Mouse (Mus musculus) embryonic facial prominence, embryonic 10.5 days (tissue): ENCODE results near the gene Rufy1. TPM values are rescaled to one million over a fixed set of nuclear protein-coding genes. Genes with fewer than 3 reads are reported as not detected.
A peak's percentile ranks its signal among the peaks of the same experiment; 100 is the strongest.
"Not testable (repeated sequence)": the region's sequence is repeated elsewhere in the genome, so short reads cannot be mapped to it uniquely, and the experiment has no call there.

Source experiments
- DNase-seq: peaks from one replicate; pipeline ENCODE4 v3.0.0-alpha.2; 2017; ENCODE audit warnings: low spot score
- H3K27ac ChIP-seq: fragments of 300-500 bp; sonication (generic); replicated peaks from 2 replicates; pipeline ENCODE4 v1.5.1; 2016; ENCODE audit warnings: mild to moderate bottlenecking
- H3K27me3 ChIP-seq: fragments of 300-500 bp; sonication (generic); replicated peaks from 2 replicates; pipeline ENCODE4 v1.6.1; 2016; ENCODE audit warnings: low read depth, mild to moderate bottlenecking; ENCODE audit not compliant: poor library complexity, severe bottlenecking
- H3K36me3 ChIP-seq: fragments of 300-500 bp; sonication (generic); replicated peaks from 2 replicates; pipeline ENCODE4 v1.6.1; 2016; ENCODE audit warnings: mild to moderate bottlenecking, moderate library complexity
- H3K4me1 ChIP-seq: fragments of 300-500 bp; sonication (generic); 2 replicates; pipeline ENCODE4 v1.6.1; 2016
- H3K4me3 ChIP-seq: fragments of 300-500 bp; sonication (generic); 2 replicates; pipeline ENCODE4 v1.5.1; 2016; ENCODE audit warnings: mild to moderate bottlenecking, moderate library complexity
- H3K9me3 ChIP-seq: fragments of 300-500 bp; sonication (generic); 2 replicates; pipeline ENCODE4 v1.6.1; 2016; ENCODE audit warnings: mild to moderate bottlenecking
- WGBS: fragments of 180-500 bp; shearing (Covaris S2); methylation state at CpG from one replicate; pipeline ENCODE4 v1.1.7; 2016; 5-methylcytosine and 5-hydroxymethylcytosine counted together
- polyA plus RNA-seq: library from polyadenylated mRNA; unstranded; fragments of >200 nt; fragmentation: Nextera tagmentation; extraction: Ambion mirVana; gene quantifications from 2 replicates; pipeline ENCODE4 v1.2.1, GENCODE M21; 2016

Gene Rufy1
- polyA plus RNA-seq, 1 experiment from 2014 or later = 27.0 TPM

- H3K4me3 ChIP-seq, H3K4me1 ChIP-seq, H3K9me3 ChIP-seq, H3K36me3 ChIP-seq, H3K27ac ChIP-seq, H3K27me3 ChIP-seq: not testable (repeated sequence)
- 46% methylated on average over 8 of the region's 8 CpGs for WGBS
- peak; percentile 27 for DNase-seq
Observed at GRCm38 (mm10) chr11:50448163-50448562, 17.2 kb upstream of the Rufy1 start.

DNA sequence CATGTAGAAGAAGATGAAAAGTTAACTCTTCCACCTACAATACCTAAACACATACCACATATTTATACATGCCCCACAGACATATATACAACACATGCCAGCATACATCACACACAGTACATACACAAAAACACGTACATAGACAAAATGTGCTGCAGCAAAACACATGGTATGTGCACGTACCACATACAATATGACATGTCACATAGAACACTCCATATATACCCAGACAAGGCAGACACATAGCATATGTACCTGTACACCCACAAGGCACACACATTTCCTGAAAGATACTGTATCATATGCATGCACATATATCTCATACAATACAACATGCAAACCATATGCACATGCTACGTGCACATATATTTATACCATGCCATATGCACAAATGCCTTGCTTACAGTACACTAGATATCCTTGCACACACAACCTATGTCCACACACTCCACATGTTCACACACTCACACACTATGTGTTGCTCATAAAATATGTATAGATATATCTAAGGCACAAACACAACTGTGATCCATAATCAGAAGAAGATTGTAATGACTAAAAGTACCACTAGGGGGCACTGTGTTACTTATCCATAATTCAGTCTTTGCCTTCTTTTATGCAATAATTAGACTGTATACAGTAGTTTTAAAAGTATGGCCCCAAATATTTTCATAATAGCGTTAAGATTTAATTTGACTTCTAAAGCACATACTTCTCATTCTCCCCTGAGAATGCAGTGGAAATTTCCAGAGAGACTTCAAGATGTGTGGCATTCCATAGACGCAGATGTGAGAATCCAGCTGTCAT, 12.5 kb upstream of the Rufy1 start:
- 0 out of 2 replicates have a peak, but pooled peaks cover 5% of the 10 kb centered on the region for H3K27me3 ChIP-seq
- no peak for DNase-seq
- no peak overlapping the region for H3K4me3 ChIP-seq
- no peaks in the 10 kb centered on the region for H3K9me3 ChIP-seq
- no peak overlapping the region for H3K27ac ChIP-seq
- WGBS = 75% methylated on average over 5 of the region's 5 CpGs
- no peaks in the 10 kb centered on the region for H3K4me1 ChIP-seq
- H3K36me3 ChIP-seq = no peaks in the 10 kb centered on the region

GRCm38 (mm10) chr11:50441637-50442036, 10.7 kb upstream of the Rufy1 start:
- 0 out of 2 replicates have a peak, but pooled peaks cover 5% of the 10 kb centered on the region for H3K27me3 ChIP-seq
- no peaks in the 10 kb centered on the region for H3K36me3 ChIP-seq
- DNase-seq = no peak
- peaks cover 3% of the 10 kb centered on the region; the same call in 1 of the 2 replicates for H3K4me1 ChIP-seq
- WGBS = 78% methylated on average over 9 of the region's 9 CpGs
- no peak overlapping the region for H3K4me3 ChIP-seq
- no peaks in the 10 kb centered on the region for H3K9me3 ChIP-seq
- H3K27ac ChIP-seq = no peak overlapping the region

DNA sequence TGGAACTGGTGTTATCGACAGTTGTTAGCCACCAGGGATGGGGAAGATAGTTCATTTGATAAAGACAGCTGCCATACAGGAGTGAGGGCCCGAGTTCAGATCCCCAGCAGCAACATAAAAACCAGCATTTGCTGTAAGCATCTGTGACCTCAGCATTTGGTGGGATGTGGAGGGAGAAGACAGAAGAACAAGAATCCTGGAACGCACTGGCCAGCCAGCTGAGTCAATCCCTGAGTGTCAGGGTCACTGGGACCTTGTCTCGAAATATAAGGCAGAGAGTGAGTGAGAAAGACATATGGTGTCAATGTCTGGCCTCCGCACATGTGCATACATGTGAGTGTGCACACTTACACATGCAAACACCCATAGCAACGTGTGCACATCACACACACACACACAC, 9.8 kb upstream of the Rufy1 start:
- DNase-seq = no peak
- Histone ChIP-seq H3K27ac (no peak overlapping the region), H3K36me3 (no peaks in the 10 kb centered on the region), H3K9me3 (no peaks in the 10 kb centered on the region), H3K4me3 (no peak overlapping the region), H3K4me1 (peaks cover 3% of the 10 kb centered on the region; the same call in 1 of the 2 replicates), H3K27me3 (0 out of 2 replicates have a peak, but pooled peaks cover 5% of the 10 kb centered on the region)
- 79% methylated on average over 6 of the region's 6 CpGs for WGBS

- Histone ChIP-seq H3K4me1 (peaks cover 3% of the 10 kb centered on the region; the same call in 1 of the 2 replicates), H3K9me3 (no peaks in the 10 kb centered on the region), H3K27ac (no peak overlapping the region), H3K27me3 (0 out of 2 replicates have a peak, but pooled peaks cover 5% of the 10 kb centered on the region), H3K36me3 (no peaks in the 10 kb centered on the region), H3K4me3 (no peak overlapping the region)
- 64% methylated on average over 8 of the region's 8 CpGs for WGBS
- no peak for DNase-seq
Observed at GRCm38 (mm10) chr11:50439857-50440256, 8.9 kb upstream of the Rufy1 start.

GRCm38 (mm10) chr11:50432896-50433295, 2.0 kb upstream of the Rufy1 start:
- no peaks in the 10 kb centered on the region for H3K9me3 ChIP-seq
- no peak for DNase-seq
- no peaks in the 10 kb centered on the region for H3K36me3 ChIP-seq
- 0 out of 2 replicates have a peak, but pooled peaks cover 5% of the 10 kb centered on the region for H3K27me3 ChIP-seq
- no peak overlapping the region for H3K4me3 ChIP-seq
- peaks cover 19% of the 10 kb centered on the region for H3K4me1 ChIP-seq
- WGBS = 88% methylated on average over 5 of the region's 5 CpGs
- no peak overlapping the region for H3K27ac ChIP-seq

DNA sequence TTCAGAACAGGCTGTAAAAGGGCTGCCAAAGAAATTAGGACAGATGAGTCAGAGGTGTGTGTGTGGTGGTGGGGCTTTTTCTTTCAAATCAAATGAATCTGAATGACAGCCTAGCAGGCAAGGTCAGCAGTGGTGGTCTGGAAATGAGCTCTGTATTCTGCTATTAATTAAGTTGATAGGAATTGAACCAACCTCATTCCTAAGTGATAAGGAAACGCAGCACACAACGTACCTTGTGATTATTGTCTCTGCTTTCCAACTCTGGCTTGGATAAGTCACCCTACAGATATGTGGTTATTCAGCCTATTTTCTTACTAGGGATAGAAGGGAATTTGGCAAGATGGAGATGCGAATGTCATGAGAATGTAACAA, 1.1 kb upstream of the Rufy1 start:
- no peaks in the 10 kb centered on the region for H3K9me3 ChIP-seq
- H3K27me3 ChIP-seq = 0 out of 2 replicates have a peak, but pooled peaks cover 5% of the 10 kb centered on the region
- no peaks in the 10 kb centered on the region for H3K36me3 ChIP-seq
- DNase-seq = no peak
- WGBS = 91% methylated on average over 3 of the region's 3 CpGs
- peaks cover 15% of the 10 kb centered on the region for H3K4me1 ChIP-seq
- H3K4me3 ChIP-seq = no peak overlapping the region
- no peak overlapping the region for H3K27ac ChIP-seq

- no peaks in the 10 kb centered on the region for H3K36me3 ChIP-seq
- 30% methylated on average over 32 of the region's 32 CpGs for WGBS
- DNase-seq = peak; percentile 30
- no peaks in the 10 kb centered on the region for H3K9me3 ChIP-seq
- H3K4me1 ChIP-seq = peaks cover 15% of the 10 kb centered on the region
- 0 out of 2 replicates have a peak, but pooled peaks cover 5% of the 10 kb centered on the region for H3K27me3 ChIP-seq
- peak overlapping the region; percentile 98 for H3K27ac ChIP-seq
- peak overlapping the region; percentile 81 for H3K4me3 ChIP-seq
Observed at GRCm38 (mm10) chr11:50431134-50432068, 476 bp upstream of the Rufy1 start.

DNA sequence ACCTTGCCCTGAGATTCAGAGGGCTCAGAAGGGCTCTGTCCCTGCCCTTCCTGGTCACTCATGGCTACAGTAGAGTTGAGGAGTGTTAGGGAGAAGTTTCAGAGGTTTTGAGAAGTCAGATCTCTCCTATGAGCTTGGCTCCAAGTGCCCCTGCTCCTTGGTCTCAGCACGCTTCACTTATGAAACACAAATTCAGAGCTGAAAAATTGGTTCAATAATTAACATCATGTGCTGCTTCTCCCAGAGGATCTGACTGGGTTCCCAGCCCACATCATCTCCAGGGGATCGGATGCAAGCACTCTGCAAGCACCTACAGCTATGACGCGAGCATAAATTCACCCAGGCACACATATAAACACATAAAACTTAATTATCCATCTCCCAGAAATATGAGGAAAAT, 4.9 kb downstream of the Rufy1 start:
- H3K4me3 ChIP-seq = no peak overlapping the region
- H3K4me1 ChIP-seq = peaks cover 20% of the 10 kb centered on the region
- no peaks in the 10 kb centered on the region for H3K9me3 ChIP-seq
- WGBS = 91% methylated on average over 4 of the region's 4 CpGs
- no peak for DNase-seq
- H3K27ac ChIP-seq = no peak overlapping the region
- H3K27me3 ChIP-seq = peaks cover 5% of the 10 kb centered on the region; the same call in 1 of the 2 replicates
- no peaks in the 10 kb centered on the region for H3K36me3 ChIP-seq

DNA sequence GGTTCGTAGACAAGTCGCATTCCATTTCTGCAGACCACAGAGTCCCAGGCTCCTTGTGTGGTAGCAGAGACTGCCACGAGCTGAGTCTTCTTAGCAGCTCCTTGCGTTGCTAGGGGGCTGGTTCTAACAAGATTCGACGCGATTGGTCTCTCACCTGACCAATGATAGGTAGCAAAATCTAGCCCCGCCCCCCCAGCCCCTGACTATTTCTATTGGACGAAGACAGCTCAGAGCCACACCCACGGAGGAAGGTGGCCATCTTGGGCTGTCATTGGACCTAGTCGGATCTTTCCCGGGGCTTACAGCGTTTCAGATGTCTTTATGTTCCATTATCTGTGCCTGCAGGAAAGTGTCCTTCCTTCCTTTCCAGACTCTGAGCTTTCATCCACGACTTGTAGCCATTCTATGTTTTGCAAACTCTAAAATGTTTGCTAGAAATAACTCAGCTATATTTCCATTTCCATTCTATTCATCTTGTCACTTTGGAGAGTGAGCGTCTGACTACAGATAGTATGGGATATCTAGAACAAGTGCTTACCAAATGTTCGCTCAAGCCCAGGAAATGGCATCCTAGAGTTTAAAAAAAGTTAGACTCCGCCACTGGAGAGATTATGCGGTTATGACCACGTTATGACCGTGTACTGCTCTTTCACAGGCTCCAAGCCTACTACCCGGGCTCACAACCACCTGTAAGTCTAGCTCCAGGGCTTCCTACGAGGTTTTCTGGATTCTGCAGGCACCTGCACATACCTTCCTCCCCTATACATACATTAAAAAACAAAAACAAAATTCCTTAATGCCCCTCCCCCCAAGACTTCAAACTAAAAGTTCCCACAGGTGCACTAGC, 8.8 kb downstream of the Rufy1 start:
- Histone ChIP-seq H3K27me3 (no peaks in the 10 kb centered on the region; the same call in 1 of the 2 replicates), H3K36me3 (peaks cover 23% of the 10 kb centered on the region), H3K9me3 (no peaks in the 10 kb centered on the region), H3K4me1 (peaks cover 11% of the 10 kb centered on the region), H3K4me3 (peak overlapping the region; percentile 58), H3K27ac (peak overlapping the region; percentile 66)
- 22% methylated on average over 22 of the region's 22 CpGs for WGBS
- peak; percentile 95 for DNase-seq

DNA sequence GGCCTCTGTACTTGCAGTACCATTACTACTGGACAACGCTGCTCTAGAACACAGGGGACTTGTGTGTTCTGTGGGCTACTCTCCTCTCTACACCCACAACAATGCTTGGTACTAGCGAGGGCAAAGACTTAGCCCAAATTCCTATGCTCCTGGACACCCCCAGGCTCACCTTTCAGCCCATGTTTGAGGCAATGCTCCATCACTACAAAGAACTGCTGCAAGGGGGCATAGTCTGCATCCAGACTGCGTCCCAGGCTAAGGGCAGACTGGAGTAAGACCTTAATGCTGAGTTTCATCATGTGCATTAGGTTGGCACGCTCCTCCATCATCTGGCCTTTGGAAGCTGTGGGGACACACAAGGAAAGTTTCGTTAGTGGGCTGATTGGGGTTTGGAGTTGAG, 9.5 kb downstream of the Rufy1 start:
- Histone ChIP-seq H3K27ac (peak overlapping the region; percentile 66), H3K36me3 (peaks cover 30% of the 10 kb centered on the region), H3K4me3 (peak overlapping the region; percentile 58), H3K27me3 (no peaks in the 10 kb centered on the region; the same call in 1 of the 2 replicates), H3K4me1 (peaks cover 11% of the 10 kb centered on the region), H3K9me3 (no peaks in the 10 kb centered on the region)
- no peak for DNase-seq
- WGBS = 45% methylated on average over 5 of the region's 5 CpGs

GRCm38 (mm10) chr11:50417856-50418255, 13.1 kb downstream of the Rufy1 start:
- 81% methylated on average over 2 of the region's 2 CpGs for WGBS
- Histone ChIP-seq H3K27ac (no peak overlapping the region), H3K9me3 (no peaks in the 10 kb centered on the region), H3K36me3 (peaks cover 57% of the 10 kb centered on the region), H3K4me3 (no peak overlapping the region), H3K4me1 (peaks cover 11% of the 10 kb centered on the region), H3K27me3 (no peaks in the 10 kb centered on the region)
- DNase-seq = no peak
